Mouse (Mus musculus): ENCODE measurements around the gene Atp1b4.
"Not testable (repeated sequence)": the region's sequence is repeated elsewhere in the genome, so short reads cannot be mapped to it uniquely, and the experiment has no call there.

Atp1b4 gene

DNA sequence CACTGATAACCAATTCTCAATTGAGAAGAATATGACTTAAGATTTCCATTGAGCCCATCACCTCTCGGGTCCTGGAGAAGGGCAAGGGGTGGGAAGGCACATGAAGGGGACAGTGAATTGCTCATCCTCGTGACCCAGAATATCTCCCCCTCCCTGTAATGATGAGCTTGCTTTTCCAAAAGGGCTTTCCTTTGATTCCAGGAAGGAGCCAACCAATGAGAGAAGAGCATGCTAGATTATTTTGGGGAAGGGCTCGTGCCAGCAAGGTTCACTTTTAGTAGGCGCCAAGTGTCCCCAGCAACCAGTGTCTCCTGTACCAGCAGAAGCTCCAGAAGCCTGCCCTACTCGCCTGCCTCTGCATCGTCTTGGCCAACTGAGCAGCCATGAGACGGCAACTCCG lies at the start of gene Atp1b4:
TSS of gene Atp1b4 (plus strand) at position 301 of the 400 bp plus-strand sequence.
- DNase-seq (ENCODE audit: low spot score), result no peak

DNA sequence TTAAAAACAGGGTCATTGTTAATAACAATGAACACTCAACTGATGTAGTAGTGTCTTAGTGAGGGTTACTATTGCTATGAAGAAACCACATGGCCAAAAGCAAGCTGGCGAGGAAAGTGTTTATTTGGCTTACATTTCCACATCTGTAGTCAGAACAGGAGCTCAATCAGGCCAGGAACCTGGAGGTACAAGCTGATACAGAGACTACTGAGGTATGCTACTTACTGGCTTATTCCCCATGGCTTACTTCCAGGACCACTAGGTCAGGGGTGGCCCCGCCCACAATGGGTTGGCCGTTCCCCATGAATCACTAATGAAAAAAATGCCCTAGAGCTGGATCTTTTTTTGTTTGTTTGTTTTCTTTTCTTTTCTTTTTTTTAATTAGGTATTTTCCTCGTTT lies 7.4 kb upstream of the Atp1b4 start:
- DNase-seq (ENCODE audit: low spot score), result no peak

DNA sequence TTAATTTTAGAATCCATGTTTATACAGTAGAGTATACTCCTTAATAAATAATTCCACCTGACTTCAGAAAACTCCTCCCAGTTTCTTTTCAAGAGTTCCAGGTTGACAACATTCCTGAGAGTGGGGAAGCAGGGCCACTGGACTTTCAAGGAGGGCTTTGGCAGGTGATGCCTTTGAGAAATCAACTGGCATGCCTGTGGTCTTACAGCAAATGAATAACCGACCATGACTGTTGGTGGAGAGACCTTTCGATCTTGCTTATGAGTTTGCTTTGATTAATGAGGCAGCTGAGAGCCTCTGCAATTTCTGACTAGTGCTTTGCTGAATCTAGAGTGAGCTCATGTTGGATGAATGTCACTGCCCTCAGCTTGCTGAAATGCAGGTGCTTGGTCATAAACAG lies 4.9 kb upstream of the Atp1b4 start:
- peak; percentile 54 for DNase-seq (ENCODE audit: low spot score)

DNA sequence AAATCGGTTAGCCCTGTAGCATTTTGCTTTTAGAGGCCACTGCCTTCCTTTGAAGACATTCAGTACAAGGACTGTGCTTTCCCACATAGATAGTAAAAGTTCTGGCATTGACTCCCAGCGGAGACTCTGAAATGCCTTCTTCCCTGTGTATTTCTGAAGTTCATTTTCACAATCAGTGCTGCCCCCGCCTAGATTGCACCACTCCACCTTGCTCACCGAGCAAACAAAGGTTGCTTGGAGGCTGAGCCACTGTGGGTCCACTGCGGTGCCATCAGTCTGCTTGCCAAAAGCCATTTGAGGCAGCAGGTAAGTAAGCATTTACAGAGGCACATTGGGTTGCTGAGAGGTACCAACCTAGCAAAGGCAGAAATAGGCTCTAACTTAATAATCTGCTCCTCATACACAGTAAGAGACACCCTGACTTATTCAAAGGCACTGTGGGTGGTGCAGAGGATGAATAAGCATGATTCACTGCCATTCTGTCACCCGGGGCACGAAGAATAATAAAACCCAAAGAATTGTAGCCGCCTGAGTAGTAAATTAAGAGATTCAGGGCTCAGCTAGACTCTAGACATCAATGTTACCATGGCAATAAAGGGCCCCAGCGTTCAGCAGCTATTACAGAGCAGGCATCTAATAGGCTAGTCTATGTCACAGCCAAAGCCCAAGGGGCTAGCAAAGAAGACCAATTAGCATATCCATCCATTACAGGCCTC lies 2.9 kb upstream of the Atp1b4 start:
- peak; percentile 15 for DNase-seq (ENCODE audit: low spot score)

DNA sequence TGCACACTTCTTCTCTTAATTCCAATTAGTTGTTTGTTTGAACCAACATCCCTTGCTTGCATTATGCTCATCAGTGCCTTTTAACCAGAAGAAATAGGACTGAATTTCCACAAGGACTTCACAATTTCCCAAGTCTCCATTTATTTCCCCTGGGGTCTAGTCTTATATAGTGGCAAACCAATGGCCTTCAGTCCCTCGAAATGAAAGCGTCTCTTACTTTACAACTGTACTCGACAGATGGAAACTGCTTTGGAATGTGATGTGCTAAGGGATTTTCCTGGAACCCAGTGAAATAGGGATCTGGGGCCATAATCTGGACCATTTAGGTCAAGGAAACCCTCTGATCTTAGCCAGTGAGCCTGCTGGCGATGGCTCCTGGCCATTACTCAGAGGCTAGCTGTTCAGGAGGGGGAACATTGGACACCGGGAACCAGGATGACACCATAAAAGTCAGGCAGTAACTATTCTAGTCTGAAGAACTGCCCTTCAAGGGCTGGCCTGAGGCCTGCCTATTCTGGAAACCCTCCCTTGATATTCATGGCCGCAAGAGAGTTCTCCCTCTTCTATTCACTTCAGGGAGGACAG lies 2.3 kb upstream of the Atp1b4 start:
- no peak for DNase-seq (ENCODE audit: low spot score)

DNA sequence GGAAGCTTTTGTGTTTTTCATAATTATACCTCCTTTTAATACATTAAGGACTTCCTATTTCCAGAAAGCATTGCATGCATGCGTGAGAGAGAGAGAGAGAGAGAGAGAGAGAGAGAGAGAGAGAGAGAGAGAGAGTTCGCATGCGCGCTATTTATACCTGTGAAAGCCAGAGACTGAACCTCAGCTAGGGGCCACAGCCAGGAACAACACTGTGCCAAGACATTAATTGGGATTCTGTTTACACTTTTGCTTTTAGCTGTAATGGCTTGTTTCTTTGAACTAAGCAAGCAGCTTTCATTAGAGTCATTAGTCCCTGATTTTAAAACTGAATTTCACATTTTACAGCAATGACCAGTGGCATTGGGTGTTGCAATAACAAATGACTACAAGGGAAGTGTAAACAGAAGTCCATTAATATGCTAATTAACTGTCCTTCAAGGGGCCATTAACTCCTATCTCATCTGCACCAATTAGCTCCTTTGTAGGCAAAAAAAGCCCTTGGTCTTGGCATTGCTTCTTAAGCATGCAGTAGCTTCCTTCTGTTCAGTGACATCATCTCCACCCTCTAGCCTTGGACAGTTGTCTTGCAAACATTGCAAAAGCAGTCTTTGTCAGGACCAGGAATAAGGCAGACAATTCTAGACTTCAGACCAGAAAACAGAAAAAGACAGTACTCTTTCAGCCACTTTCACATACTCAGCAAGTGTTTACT lies 14.9 kb downstream of the Atp1b4 start:
- no peak for DNase-seq (ENCODE audit: low spot score)

DNA sequence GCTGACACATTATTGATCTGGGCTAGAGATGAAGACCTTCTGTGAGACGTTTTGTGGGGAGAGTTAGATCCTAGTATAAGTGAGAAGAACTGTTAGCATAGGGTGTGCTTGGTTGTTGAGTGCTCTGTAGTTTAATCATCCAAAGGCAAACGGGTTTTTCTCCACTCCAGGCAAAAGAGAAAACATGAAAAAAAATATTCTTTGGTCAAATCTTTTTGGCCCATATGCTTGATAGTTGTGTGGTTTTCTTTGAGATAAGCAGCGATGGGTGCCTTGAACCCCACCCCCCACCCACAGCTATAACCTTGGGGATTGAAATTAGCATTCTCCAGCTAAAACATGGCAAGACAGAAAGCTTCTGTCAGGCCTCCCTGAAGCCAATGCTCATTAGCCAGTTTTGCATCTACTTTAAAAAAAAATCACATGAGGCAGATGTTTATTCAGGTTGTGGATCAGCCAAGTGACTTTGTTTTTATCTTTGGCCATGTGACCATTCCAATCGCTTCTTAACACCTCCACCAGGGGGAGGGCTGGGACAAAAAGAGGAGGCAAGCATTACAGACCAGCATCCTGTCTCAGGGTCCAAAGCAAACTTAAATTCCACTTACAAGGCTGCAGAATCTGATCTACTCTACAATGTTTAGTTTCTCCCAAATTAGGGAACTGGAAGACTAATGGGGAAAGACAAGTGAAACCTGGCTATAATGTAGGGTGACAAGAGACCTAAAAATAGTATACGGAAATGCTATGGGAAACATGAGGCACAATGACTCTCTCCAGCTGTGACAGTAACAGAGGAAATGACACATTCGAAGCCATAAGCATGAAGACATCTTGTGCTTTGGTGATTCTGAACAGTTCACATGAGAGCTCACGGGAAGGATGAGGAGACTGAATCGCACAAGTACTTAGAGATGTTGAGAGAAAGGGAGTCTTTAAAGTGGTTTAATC lies 18.6 kb downstream of the Atp1b4 start:
- peak; percentile 50 for DNase-seq (ENCODE audit: low spot score)

DNA sequence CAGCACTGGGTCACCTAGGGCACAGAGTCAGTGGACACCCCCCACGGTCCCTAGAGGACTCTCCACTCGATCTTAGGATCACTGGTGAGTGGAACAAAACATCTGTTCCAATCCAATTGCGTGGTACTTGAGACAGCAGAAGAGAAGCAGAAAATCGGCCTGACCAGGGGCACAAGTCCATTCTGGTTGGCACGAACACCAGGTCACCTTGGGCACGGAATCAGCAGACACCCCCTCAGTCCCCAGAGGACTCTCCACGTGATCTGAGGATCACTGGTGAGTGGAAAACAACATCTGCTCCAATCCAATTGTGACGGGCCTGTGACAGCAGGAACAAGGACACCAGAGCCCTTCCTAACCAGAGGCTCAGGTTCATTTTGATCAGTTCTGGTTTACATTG lies 46.0 kb downstream of the Atp1b4 start:
- DNase-seq (ENCODE audit: low spot score), result no peak

DNA sequence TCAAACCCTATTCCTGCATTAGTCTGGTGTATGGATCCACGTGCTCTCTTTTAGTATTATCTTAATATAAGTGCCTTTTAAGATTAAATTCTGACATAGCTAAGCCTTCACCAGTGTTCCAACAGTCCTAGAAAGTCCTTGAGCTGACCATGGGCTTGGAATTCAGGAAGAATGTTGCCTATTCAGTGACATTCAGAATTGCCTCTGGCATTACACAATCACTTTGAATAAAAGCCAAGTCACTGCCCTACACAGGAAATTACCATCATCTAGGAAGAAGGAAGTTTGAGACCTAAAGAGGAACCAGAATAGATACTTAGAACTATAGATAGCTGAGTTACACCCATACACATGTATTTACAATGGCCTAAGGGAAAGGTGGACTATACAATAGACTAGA lies 48.6 kb downstream of the Atp1b4 start:
- peak; percentile 34 for DNase-seq (ENCODE audit: low spot score)

DNA sequence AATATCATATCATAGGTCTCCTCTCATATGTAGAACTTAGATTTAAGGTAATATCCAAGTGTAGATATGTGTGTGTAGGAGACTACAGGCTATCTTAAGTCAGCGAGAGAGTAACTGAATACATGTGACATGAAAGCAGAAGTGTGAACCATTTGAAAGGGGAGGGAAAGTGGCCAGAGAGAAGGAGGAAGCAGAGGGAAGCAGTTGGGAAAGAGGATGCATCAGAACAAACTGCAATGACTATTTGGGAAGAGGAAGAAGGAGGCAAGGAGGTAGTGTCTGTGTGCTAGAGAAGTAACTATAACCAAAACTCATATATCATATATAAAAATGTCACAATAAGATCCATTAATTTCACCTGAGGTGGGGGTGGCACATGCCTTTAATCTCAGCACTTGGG lies 57.2 kb downstream of the Atp1b4 start:
- DNase-seq (ENCODE audit: low spot score), result not testable (repeated sequence)
